Mouse (Mus musculus): Measurements from ENCODE around the gene Lima1.

Lima1 gene

GRCm38 (mm10) chr15:99866450-99867221 is 8.6 kb downstream of the Lima1 start:
- DNase-seq (ENCODE audit: low spot score in 2 of 2) = no peak

DNA sequence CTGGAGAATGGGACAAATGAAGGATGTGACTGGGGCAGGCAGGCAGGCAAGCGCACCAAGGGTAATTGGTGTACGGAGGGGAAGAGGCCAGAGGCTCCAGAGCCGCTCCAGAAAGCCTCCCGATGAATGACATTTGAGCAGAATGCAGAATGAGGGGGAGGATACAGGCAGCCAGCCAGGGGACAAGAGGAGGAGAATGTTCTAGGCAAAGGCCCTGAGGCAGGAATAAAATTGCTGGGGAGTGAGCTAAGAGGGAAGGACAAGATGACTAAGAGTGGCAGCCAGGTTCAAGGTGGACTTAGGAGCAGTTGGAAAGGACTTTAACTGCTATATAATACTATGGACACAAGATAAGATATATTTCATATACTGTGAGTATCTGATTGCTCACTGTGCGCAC is 9.3 kb downstream of the Lima1 start:
- DNase-seq (ENCODE audit: low spot score in 2 of 2) = no peak

- no peak for DNase-seq (ENCODE audit: low spot score in 2 of 2)
Observed at GRCm38 (mm10) chr15:99865494-99865941, 9.7 kb downstream of the Lima1 start.

GRCm38 (mm10) chr15:99865046-99865445 is 10.2 kb downstream of the Lima1 start:
- DNase-seq (ENCODE audit: low spot score in 2 of 2) = no peak

DNA sequence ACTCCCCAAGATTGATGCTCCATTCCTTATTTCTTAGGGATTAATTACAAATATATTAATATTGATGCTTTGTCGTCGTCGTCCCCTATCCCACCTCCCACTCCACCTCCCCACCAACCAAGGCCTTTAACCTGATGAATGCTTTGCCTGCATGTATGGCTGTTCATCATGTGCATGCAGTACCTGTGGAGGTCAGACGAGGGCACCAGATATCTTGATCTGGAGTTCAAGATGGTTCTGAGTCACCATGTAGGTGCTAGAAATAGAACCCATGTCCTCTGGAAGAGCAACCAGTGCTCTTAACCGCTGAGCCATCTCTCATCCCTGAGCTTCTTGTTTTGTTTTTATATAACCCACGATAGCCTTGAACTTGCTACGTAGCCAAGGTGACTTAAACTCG is 11.5 kb downstream of the Lima1 start:
- DNase-seq (ENCODE audit: low spot score in 2 of 2) = no peak

DNA sequence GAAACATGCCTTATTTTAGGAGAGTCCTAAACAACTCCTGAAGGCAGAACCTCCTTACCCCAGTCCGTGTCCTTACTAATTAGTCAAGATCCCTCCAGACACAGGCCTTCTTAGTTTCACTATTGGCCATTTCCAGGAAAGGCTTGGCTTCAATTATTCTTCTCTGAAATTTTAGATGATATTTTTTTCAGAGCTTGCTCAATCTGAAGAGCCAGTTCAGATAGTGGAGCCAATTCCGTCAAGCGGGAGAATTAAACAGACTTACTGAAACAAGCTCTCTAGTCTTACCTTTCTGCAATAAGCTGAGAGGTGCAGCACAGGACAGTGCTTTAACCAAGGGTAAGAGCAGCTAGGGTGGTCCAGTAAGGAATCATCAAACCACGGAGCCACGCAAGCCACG is 11.9 kb downstream of the Lima1 start:
- DNase-seq (ENCODE audit: low spot score in 2 of 2) = no peak

DNA sequence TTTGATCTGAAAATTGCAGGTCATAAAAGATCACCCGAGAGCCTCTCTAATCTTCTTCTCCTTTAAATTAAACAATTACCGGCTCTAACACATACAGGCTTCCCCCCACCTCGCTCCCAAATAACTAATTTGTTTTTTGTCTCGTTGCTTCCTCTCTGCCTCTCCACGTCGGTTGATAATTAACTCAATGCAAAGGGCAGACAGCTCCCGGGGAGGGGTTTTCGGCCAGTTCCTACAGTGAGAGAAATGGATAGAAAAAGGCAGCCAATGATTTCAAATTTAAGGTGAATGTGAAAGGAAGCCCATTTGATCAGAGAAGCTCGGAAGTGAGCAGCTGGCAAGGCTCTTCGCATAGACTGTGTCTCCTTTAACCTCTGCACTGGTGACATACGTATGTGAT is 12.8 kb downstream of the Lima1 start:
- no peak for DNase-seq (ENCODE audit: low spot score in 2 of 2)

- DNase-seq (ENCODE audit: low spot score in 2 of 2) = no peak
Observed at GRCm38 (mm10) chr15:99861955-99862354, 13.3 kb downstream of the Lima1 start.

DNA sequence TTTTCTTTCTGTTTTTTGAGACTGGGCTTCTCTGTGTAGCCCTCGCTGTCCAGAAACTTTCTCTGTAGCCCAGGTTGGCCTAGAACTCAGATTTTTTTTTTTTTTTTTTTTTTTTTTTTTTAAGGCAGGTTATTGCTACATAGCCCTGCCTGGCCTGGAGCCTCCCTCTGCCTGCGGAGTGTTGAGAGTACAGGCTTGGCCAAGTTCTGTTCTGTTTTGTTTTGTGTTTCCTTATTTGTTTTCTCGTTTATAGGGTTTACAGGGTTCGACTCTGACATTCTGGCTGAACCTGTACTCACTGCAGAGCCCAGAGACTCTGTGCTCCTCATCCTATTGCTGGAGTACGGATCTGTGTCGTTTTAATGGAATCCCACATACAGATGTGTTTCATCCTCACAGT is 13.7 kb downstream of the Lima1 start:
- no peak for DNase-seq (ENCODE audit: low spot score in 2 of 2)

DNA sequence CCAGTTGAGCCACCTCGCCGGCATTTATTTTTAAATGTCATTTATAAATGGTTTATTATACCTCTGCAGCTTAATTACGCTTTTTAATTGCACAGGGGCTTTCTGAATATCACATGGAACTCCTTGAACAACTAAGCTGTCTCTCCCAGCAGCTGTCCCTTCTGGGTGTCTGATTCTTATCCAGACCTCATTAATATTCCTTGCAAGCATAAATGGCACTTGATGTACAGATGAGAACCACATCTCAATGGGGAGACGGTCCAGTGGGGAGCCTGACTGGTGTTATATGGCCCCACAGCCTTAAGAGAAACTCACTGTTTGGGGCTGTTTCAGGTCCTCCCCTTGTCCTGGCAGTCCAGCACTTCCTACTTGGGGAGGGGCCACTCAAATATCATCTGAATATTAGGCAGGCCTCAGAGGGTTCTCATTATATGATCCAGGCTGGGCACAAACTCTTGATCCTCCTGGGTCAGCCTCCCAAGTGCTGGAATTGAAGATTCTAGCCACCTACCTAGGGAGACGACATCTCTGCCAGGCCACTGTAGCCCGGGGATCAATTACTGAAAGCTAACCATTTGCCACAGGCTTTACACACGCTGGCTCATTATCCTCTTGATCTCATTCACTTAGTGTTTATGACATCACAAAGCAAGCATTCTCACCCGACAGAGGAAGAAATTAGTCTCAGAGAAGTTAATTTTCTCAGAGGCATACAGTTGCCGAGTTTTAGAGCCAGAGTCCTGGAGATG is 15.4 kb downstream of the Lima1 start:
- DNase-seq (ENCODE audit: low spot score in 2 of 2) = no peak

DNA sequence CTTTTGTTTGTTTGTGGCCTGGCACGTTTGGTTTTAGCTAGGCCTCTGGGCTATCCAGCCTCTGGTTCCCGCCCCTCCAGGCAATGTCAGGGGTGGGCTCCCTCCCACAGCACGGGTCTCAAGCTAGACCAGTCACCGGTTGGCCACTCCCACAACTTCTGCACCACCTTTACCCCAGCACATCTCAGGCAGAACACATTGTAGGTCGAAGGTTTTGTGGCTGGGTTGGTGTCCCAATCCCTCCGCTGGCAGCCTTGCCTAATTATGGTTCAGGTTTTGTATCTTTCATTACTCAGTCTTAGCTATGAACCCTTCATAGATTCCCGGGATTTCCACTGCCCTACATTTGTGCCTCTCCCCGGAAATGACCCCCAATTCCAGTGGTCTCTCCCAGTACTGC is 17.8 kb downstream of the Lima1 start:
- no peak for DNase-seq (ENCODE audit: low spot score in 2 of 2)

GRCm38 (mm10) chr15:99855119-99855518 is 20.1 kb downstream of the Lima1 start:
- DNase-seq (ENCODE audit: low spot score in 2 of 2) = no peak

GRCm38 (mm10) chr15:99852606-99853237 is 22.5 kb downstream of the Lima1 start:
- no peak for DNase-seq (ENCODE audit: low spot score in 2 of 2)

GRCm38 (mm10) chr15:99850265-99850664 is 25.0 kb downstream of the Lima1 start:
- no peak for DNase-seq (ENCODE audit: low spot score in 2 of 2)

- no peak for DNase-seq (ENCODE audit: low spot score in 2 of 2)
Observed at GRCm38 (mm10) chr15:99847937-99848336, 27.3 kb downstream of the Lima1 start.

- no peak for DNase-seq (ENCODE audit: low spot score in 2 of 2)
Observed at GRCm38 (mm10) chr15:99847207-99847881, 27.9 kb downstream of the Lima1 start.

GRCm38 (mm10) chr15:99846633-99847032 is 28.6 kb downstream of the Lima1 start:
- DNase-seq (ENCODE audit: low spot score in 2 of 2) = no peak

- DNase-seq (ENCODE audit: low spot score in 2 of 2) = no peak
Observed at GRCm38 (mm10) chr15:99843856-99844255, 31.4 kb downstream of the Lima1 start.

- no peak for DNase-seq (ENCODE audit: low spot score in 2 of 2)
Observed at GRCm38 (mm10) chr15:99839910-99840309, 35.3 kb downstream of the Lima1 start.

DNA sequence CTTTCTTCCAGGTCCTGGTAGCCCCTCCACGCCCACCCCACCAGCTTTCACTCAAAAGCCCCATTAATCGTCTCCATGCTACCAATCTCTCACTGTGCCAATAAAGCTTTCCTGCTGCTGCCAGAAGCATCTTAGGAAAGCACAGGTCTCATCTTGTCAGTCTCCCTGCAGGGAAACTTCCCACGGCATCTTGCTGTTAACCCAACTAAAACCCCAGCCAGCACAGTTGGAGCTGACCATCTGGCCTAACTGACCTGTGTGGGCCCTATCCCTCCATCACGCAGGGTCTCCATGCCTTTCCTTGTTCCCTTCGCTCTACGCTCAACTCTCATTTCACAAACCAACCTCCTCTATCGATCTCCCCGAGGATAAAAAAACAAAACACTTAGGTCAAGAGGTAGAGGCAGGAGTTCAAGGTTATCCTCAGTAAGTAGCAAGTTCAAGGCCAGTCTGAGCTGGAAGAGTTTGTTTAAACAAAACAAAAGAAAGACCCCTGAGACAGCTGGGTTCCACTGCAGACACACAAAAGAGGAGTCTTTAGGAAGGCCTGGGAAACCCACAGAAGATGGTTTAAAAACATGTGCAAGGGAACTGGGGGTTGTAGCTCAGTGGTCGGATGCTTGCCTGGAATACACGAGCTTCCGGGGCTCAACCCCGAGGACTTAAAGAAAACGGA is 36.0 kb downstream of the Lima1 start:
- no peak for DNase-seq (ENCODE audit: low spot score in 2 of 2)

GRCm38 (mm10) chr15:99837561-99837960 is 37.7 kb downstream of the Lima1 start:
- DNase-seq (ENCODE audit: low spot score in 2 of 2) = no peak

GRCm38 (mm10) chr15:99835191-99835590 is 40.1 kb downstream of the Lima1 start:
- no peak for DNase-seq (ENCODE audit: low spot score in 2 of 2)

Data from spleen, postnatal 4 days (tissue).